Mouse (Mus musculus) ES-CJ7 (cell line): ENCODE results near the gene Asb2.

Source experiments
- DNase-seq: peaks from one replicate; pipeline ENCODE4 v3.0.0; 2011; ENCODE audit warnings: low read depth, low spot score

Gene Asb2

DNA sequence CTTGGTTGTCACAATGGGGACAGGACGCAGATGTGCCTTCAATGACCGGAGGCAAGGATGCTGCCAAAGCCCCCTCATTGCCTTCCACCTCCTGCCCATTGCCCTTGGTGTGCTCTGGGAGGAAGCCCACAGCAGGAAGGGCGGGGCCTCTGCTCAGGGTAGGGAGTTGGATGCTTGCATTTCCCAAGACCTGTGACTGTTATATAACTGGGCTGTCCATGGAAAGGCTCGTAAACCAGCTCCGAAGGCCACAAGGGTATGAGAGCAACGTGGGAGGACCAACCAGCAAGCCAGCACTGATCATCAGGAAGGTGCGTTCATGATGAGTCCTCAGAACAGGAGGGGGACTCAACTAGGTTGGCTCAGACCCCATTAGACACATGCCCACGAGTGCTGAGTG is 5.0 kb upstream of the Asb2 start:
- no peak for DNase-seq

DNA sequence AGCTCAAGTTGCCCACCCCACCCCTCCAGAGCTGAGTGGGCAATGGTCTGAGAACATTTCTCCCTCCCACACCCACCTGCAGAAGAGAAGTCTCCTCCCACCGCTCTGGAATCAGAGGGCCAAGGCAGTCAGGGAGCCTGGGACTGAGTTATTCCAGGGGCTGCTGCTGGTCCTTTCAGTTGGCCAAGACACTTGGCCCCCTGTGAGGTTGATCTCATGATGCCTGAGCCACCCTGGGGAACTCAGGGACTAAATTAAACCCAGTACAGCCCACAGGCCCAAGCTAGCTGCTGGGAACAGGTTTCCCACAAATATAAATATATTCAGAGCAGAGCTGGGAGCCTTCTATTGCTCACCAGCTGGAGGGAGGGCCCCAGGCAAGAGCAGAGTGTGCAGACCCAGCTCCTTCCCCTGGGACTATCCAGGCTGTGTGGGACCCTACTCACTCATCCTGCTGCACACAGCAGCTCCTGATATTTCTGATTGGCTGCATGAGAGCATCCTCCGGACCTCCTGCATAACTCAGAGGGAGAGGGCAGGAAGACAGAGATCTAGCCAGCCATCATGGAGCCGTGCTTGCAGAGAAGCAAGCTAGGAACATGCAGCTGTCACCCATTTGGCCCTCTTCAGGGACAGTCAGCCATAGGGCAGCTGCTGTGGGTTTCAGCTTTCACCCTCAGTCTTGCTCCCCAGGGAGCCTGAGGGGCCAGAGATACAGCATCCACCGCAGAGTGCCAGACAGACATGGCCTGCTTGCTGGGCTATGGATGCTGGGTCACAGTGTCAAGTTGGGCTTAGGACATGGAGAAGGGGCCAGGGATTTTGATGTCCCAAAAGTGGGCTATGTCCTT is 3.4 kb upstream of the Asb2 start:
- DNase-seq: no peak

DNA sequence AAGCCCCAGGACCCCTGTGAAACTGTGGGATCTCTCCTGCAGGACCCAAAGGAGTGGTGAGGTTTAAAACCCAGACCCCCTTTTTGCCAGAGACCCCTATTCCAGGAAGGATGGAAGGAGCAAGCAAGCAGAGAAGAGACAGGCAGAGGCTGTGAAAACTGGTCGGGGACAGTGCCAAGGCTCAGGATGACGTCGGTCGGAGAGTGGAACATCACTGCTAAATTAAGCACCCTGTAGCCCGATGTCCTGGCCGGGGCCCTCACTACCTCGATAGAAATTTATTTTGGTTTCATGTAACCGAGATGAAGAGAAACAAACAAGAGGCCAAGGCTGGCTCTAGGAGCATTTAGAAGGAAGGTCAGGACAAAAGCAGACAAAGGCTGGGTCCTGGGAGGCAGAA is 2.4 kb upstream of the Asb2 start:
- no peak for DNase-seq

DNA sequence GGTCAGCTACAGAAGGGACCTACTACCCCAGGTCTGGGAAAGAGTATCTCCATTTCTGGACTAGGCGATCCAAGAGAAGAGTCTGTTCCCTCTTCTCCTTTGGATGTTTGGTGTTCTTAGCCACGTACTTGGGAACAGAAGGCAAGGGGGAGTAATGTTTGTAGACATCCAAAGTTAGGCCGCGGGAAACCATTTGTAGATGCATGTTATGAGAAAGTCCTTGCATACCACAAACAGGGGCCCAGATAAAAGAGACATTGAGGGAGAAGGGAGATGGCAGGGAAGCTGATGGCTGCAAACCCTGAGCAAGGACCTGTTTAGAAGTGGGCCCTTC is 581 bp upstream of the Asb2 start:
- no peak for DNase-seq

DNA sequence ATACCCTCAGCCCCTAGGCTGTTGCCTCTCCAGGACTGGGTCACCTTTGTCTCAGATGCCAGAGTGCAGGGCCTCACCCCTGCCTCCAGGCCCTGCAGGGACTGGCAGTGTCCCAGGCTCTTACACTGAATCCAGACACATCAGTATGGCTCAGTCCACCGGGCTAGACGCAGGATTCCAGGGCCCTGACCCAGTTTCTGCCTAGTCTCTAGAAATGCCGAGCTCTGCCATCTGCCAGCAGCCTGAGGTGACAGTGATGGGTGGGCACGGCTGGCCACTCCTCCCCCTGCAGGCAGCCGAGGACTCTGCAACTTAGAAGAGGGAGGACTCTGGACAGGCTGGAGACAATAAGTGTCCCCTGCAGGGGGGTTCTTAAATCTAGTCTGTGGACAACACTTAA is 2.3 kb downstream of the Asb2 start:
- DNase-seq: no peak

DNA sequence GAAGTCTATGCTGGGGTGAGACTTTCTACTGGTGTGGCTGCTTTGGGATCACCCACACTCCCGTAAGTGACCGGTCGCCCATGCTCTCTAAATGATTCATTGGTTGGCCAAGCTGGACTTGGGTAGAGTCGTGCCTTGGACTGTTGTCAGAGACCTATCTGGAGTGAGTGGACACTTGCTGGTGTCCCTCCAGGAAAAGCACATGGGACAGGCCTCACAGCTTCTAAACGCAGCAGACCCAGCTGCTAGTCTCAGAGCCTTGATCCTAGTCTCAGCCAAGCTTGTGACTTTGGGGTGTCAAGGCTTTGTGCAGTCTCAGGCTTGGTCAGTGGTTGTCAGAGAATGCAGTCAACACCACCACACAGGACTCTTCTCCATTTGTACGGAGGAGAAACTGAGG is 3.1 kb downstream of the Asb2 start:
- no peak for DNase-seq

DNA sequence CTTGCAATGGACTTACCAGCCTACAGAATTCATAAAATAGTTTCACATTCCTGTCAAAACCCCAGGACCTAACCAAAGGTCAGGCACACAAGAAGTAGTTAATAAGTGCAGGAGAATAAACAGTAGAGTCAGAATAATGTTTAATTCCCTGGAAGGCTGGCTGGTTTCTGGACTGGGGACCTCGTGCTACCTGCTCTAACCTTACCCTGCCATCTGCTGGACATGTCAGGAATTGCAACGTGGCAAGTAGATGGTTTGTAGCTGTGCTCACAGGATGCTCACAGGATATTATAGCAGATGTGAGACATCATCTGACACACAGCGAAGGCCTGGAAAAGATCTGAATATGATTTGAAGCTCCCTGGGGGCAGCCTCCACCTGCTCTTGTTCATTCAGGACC is 7.3 kb downstream of the Asb2 start:
- DNase-seq: peak; percentile 77

DNA sequence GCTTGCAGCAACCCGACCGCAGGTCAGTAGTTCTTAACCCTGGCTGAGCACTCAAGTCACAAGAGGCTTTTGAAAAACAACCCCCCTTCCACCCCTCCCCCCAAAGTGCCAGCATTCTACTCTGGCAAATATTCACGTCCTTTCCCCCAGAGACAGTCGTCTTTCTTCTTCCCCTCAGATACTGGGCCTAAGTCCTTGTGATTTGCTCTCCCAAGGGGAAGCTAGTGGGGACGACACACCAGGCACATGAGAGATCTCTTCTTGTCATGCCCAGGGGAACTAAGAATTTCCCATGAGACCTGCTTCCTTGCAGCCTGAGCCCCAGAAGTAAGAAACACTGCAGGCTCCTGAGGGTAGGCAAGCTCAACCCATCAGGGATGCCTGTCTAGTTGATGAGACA is 8.4 kb downstream of the Asb2 start:
- no peak for DNase-seq

DNA sequence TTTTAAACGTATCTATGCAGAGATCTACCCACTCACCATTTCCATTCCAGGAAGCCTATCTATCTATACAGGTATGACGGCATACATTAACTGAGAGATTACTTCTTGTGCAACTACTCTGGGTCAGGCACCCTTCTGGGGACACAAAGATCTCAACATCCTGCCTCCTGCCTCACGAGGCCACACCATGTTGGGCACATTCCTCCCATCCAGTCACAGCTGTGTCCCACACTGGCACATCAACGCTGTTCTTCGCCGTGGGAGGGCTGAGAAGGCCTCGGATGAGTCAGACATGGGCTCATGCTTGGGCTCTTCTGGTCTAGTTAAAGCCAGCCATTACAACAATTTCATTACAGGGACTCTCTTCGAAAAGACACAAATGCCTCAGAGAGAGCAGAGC is 8.9 kb downstream of the Asb2 start:
- DNase-seq: no peak

DNA sequence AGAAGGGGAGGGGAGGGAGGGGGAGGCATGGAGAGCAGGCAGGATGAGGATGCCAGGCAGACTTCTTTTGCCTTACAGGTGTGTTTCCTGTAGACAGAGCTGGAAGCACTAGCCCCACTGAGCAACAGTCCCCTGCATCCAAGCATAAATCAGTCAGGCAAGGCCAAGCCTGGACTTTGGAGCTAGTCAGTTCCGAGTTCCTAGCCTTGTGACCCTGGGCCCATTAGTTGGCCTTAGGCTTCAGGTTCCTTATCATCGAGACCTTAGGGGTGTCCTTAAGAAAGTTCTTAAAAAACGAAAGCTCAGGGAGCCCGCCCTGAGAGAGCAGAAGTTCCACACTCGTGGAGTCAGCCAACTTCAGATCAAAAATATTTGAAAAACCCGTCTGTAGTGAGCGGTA is 10.9 kb downstream of the Asb2 start:
- no peak for DNase-seq

DNA sequence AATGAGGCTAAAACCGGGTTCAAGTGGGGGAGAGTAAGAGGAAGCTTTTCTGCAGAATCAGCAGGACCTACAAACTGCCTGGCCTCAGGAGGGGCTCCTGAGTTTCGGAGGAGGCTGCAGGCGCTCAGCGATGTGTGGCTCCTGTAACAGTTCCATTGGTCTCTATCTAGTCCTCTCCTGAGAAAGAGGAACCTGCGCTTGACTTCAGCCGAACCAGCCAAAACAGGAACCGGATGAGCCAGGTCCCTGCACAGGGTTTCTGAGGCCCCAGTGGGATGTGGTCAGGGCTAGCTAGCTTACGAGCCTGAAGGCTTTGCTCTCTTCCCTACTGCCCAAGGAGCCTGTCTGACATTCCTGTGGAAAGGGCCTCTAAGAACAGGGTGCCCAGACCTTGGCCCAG is 12.3 kb downstream of the Asb2 start:
- no peak for DNase-seq

DNA sequence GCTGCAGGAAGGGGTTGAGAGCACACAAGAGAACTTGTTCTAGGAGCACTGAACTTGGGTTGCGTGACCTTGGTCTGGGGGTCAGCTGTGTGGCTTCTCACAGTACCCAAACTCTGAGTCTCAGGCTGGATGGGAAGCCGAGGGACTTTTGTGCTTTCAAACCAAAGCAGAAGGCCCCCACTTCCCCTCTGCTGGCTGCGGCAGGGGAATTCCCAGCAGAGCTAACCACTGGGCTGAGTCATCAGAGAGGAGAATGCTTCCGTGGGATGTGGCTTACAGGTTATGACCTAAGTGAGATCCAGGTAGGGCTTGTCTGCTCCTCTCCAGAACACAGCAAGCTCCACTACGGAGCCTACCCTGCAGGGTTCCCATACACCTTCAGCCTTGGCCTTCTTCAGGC is 14.6 kb downstream of the Asb2 start:
- no peak for DNase-seq

DNA sequence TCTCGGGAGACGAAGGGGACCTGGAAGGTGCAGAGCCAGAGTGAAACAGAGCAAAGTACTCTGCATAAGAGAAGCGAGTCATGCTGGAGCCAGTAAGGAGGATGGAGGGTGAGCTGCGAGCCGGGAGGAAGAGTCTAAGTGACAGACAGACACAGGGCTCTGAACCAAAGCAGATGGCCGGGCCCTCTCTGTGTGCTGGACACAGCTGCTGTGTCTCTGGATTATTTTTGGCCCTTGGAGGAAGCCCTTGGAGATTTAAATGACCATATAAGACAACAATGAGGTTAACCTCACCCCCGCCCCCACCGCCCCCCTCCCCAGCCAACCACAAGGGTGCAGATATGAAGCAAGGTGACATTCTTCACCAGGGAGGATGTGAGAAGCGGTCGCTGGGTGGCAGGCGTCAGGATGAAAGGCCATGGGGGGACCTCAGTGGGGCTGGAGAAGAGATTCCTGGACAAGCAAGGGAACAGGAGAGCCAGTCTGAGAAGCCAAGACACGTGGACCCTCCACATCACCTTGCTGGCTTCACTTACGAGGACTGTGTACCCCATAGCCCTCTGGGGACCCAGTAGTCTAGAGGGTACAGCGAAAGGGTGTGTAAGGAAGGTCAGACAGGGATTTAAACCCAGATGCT is 17.5 kb downstream of the Asb2 start:
- no peak for DNase-seq

DNA sequence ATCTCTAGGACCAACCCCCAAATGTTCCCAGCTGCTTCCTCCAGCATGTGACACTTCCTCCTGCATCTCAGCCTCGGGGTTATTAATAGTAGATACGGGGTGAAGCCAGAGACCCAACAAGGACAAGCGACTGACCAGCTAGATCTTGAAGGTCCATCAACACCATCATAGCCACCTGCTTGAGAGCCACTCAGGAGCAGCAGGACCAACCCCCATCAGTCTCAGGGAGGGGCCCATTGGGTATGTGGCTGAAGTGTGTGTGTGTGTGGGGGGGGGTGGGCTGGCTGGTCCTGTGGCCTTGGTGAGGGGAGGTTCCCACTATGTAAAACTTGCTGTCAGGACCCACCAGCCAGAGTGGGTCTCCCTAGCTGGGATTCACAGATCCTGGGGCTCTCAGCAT is 19.0 kb downstream of the Asb2 start:
- DNase-seq: no peak

DNA sequence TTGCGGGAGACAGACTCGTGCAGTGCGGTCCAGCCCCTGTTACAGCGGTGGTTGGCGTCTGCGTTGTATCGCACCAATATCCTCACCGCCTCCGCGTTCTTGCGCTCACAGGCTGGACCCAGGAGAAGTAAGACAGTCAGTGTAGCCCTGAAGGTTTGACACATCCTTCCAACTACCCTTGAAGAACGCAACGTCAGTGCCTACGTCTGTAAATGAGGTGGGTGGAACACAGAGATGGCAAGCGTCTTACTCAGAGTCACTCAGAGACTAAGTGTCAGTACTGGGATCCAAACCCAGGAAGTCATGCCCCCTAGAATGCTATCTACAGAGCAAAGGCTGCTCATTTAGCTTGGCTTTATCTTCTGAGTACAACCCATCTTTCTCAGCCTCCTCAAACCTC is 22.4 kb downstream of the Asb2 start:
- no peak for DNase-seq

DNA sequence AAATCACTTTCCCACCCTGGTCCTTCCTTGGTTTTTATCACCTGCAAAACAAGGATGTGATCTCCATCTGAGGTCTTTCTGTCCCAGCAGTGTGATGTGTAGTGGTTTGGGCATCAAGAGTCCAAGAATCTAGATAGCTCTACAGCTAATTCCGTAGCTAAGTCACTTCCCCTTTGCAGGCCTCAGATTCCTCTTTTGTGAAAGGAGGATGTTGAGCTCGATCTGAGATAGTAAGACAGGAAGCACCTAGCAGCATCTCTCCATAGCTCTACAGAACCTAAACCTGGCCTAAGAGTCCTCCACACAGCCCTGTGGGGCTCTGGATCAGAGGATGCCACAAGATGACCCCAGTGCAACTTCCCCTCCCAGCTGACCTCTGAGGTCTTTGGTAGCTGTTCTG is 22.9 kb downstream of the Asb2 start:
- DNase-seq: no peak

DNA sequence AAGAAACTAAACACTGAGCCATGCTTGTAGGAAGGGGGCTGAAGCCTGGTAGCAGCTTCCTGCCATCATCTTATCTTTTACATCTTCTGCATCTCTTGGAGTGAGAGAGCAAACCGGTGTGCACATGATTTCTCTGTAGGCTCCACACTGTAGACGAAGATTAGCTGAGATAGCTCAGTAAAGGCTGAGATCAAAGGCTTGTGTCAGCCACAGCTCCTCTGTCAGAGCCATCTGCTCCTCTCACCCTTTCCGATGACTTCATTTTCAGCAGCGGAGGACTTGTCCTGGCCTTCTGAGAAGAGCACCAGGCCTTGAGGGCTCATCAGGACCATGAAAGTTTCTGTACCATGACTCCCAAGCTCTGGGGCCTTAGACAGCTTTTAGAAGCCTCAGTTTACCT is 24.3 kb downstream of the Asb2 start:
- no peak for DNase-seq

DNA sequence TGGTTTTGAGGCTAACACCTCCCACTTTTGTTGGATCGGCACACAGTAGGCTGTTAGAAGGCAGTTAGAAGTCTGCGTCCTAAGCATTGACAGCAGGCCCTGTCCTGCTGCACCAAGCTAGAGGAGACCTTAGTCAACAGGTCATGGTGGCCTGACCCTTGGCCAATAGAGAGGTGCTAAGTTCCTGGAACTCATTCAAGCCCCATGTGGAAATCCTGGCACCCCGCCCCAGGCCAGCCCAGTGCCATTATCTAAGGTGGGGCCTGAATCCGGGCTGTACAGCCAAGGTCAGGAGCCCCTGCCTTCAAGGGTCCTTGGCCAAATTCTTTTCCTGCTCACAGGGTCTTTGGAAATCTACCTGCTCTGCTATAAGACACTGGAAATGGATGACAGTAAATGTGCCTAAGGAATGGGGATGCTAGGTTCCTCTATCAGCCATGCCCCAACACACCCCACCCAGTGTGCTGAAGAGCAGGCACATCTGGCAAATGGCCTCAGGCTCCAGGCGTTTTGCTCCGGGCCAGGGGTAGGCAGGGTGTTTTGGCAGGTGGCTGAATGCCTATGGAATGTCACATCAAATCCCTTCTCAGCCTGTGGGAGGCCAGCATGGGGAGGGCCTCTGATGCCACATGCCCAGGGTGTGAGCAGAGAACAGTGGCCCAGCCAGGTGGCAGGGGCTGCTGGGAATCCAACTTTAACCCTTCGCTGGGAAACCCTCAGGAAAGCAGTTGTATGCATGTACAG is 27.2 kb downstream of the Asb2 start:
- DNase-seq: peak; percentile 25

DNA sequence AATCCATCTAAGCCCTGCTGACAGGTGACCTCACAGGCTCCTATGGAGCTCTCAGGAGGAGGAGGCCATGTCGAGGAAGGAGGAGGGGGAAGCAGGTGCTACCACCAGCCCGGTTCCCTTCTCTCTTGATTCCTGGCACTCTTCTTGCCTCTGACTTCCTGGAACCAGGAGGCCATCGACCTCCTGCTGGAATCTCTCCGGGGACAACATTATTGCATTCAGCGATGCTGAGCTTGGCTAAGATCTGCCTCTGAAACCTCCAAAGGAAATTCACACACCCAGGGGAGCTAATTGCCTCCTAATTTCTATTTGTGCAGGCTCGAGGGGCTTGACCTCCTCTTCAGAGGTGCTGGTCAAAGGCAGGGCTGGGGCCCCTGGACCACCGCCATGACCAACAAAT is 28.7 kb downstream of the Asb2 start:
- no peak for DNase-seq

DNA sequence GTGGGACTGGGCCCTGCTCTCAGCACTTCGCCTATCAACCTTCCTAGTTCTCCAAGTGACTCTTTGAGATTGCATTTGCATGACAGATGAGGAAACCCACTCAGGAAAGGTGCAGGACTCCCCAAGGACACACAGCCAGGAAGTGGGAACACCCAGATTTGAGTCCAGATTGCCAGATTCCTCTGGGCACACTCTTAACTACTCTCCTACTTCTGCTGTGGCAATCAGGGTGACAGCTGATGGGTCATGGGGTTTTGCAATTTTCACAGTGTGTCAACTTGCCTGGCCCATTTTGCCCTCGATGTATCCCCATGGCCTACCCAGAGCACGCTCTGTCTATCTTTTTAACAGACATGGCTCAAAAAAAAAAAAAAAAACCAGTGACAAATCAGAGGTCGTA is 29.2 kb downstream of the Asb2 start:
- peak; percentile 43 for DNase-seq

DNA sequence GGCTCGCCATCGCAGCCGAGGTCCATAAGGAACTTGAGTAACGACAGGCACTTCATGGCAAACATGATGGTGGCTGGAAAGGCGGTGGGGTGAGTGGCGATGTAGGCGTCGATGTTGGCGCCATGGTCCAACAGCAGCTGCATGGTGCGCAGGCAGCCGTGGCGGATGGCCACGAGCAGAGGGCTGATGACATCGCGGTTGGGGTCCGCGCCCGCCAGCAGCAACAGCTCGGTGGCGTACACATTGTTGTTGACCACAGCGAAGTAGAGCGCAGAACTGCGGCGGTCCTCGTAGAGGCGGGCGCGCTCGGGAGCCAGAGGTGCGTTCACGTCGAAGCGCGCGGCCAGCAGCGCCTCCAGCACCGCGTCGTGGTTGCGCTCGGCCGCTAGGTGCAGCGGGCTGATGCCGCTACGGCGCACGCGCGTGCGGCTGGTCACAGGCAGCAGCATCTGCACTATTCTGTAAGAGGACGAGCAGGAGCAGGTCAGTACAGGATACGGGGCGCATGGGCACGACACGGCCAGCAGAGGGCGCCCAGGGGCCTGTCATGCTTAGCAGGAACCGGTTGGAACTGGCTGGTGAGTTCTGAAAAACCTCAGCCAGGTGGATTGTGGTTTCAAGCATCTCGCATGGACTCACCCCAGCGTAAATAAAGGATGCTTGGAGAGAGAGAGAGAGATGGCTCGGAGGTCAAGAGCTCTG is 30.5 kb downstream of the Asb2 start:
- DNase-seq: peak; percentile 96

DNA sequence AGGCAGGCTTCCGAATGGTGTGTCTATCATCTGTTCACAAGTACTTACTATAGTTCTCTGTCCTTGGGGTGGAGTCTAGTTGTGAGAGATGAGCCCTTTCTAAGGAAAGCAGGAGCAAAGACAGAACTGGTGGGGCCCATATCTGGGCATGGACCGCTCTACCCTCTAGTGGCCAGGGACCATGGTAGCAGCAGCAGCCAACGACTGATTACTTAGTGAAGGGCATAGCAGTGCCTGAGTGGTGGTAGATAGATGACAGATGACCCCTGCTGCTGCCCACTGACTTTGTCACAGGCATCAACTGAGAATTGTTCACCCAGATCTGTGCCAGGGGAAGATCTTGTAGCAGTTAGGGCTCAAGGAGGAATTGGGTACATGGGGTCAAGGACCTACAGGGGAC is 33.0 kb downstream of the Asb2 start:
- DNase-seq: peak; percentile 39
